Mouse (Mus musculus) small intestine, adult 2 months (tissue): ENCODE measurements around the gene Ptpn14. TPM values are rescaled to one million over a fixed set of nuclear protein-coding genes. Genes with fewer than 3 reads are reported as not detected.

ENCODE experiments used
- H3K27ac ChIP-seq: fragments of 200-500 bp; 2 replicates; pipeline ENCODE4 v1.5.1; 2012; ENCODE audit warnings: low read depth, low read length, control low read depth, inconsistent platforms; ENCODE audit not compliant: insufficient read depth
- H3K27me3 ChIP-seq: fragments of 200-500 bp; 2 replicates; pipeline ENCODE4 v1.6.1; 2012; ENCODE audit warnings: mild to moderate bottlenecking, moderate library complexity, low read length, inconsistent platforms; ENCODE audit not compliant: control insufficient read depth, insufficient read depth
- H3K36me3 ChIP-seq: fragments of 200-500 bp; 2 replicates; pipeline ENCODE4 v1.6.1; 2012; ENCODE audit warnings: mild to moderate bottlenecking, low read length, control low read depth, inconsistent platforms; ENCODE audit not compliant: control insufficient read depth, insufficient read depth
- H3K4me1 ChIP-seq: fragments of 200-500 bp; 2 replicates; pipeline ENCODE4 v1.6.1; 2012; ENCODE audit warnings: low read length, inconsistent platforms, mixed read lengths; ENCODE audit not compliant: control insufficient read depth, insufficient read depth, insufficient read length
- H3K4me3 ChIP-seq: fragments of 200-500 bp; 2 replicates; pipeline ENCODE4 v1.5.1; 2012; ENCODE audit warnings: low read depth, mild to moderate bottlenecking, control low read depth, inconsistent platforms, low read length, moderate library complexity
- CTCF ChIP-seq: fragments of 200-500 bp; IDR thresholded peaks from 2 replicates; pipeline ENCODE4 v1.5.1; 2012; ENCODE audit warnings: low read depth, mild to moderate bottlenecking, control low read depth, inconsistent platforms, low read length, moderate library complexity, mixed read lengths; ENCODE audit not compliant: insufficient replicate concordance, insufficient read length; ENCODE audit errors: extremely low read depth
- POLR2A ChIP-seq: fragments of 200-500 bp; IDR thresholded peaks from 2 replicates; pipeline ENCODE4 v1.6.1; 2012; ENCODE audit warnings: low read depth, mild to moderate bottlenecking, control low read depth, inconsistent platforms, low read length, moderate library complexity
- WGBS: fragments of 180-500 bp; shearing (Covaris S2); methylation state at CpG from one replicate; pipeline ENCODE4 v1.1.7; 2018; 5-methylcytosine and 5-hydroxymethylcytosine counted together
- polyA plus RNA-seq: library from polyadenylated mRNA; depleted of rRNA; stranded (reverse); fragments of >200 nt; gene quantifications from 2 replicates; pipeline ENCODE4 v1.2.3, GENCODE M21; 2012

Ptpn14 gene
- polyA plus RNA-seq, 1 experiment = 2.5 TPM

DNA sequence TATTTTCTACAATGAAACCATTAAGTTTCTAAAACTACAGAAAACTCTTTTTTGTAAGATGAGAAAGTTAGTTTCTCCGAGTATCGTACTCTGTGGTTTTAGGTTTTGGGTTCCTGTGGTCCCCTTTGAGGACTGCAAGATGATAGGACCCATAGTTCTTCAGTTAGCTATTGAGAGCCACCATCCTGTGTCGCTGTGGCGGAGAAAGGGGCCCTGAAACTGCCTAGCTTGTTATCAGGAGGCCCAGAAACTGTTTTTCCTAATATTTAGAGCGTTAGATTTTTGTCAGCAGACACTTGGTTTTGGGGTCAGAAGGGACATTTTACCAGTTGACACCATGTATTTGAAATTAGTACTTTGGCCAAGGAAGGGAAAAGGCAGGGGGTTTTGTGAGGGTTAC lies 127.7 kb downstream of the Ptpn14 start:
- no peak overlapping the region for H3K27ac ChIP-seq
- no peaks in the 10 kb centered on the region for H3K36me3 ChIP-seq
- WGBS = 88% methylated on average over 5 of the region's 5 CpGs
- no peaks in the 10 kb centered on the region for H3K27me3 ChIP-seq
- no peaks in the 10 kb centered on the region for H3K4me1 ChIP-seq
- H3K4me3 ChIP-seq = no peak overlapping the region
- TF ChIP-seq POLR2A (no peak), CTCF (no peak)

- Histone ChIP-seq H3K4me1 (no peaks in the 10 kb centered on the region), H3K27me3 (no peaks in the 10 kb centered on the region), H3K27ac (no peak overlapping the region), H3K4me3 (no peak overlapping the region), H3K36me3 (no peaks in the 10 kb centered on the region)
- TF ChIP-seq POLR2A = no peak
- TF ChIP-seq CTCF = no peak
- WGBS = 93% methylated on average over 6 of the region's 6 CpGs
Observed at GRCm38 (mm10) chr1:189858377-189858776, 130.3 kb downstream of the Ptpn14 start.

GRCm38 (mm10) chr1:189860112-189860941 lies 132.3 kb downstream of the Ptpn14 start:
- no peak overlapping the region for H3K27ac ChIP-seq
- TF ChIP-seq CTCF (no peak), POLR2A (no peak)
- 77% methylated on average over 17 of the region's 17 CpGs for WGBS
- no peaks in the 10 kb centered on the region for H3K27me3 ChIP-seq
- no peak overlapping the region for H3K4me3 ChIP-seq
- no peaks in the 10 kb centered on the region for H3K36me3 ChIP-seq
- H3K4me1 ChIP-seq = no peaks in the 10 kb centered on the region

GRCm38 (mm10) chr1:189860942-189861315 lies 132.9 kb downstream of the Ptpn14 start:
- H3K27ac ChIP-seq = no peak overlapping the region
- H3K27me3 ChIP-seq = no peaks in the 10 kb centered on the region
- H3K4me1 ChIP-seq = no peaks in the 10 kb centered on the region
- no peaks in the 10 kb centered on the region for H3K36me3 ChIP-seq
- H3K4me3 ChIP-seq = no peak overlapping the region
- no peak for TF ChIP-seq POLR2A
- TF ChIP-seq CTCF = no peak
- 55% methylated on average over 12 of the region's 12 CpGs for WGBS

- 89% methylated on average over 3 of the region's 3 CpGs for WGBS
- no peak overlapping the region for H3K27ac ChIP-seq
Observed at GRCm38 (mm10) chr1:189863727-189864126, 135.7 kb downstream of the Ptpn14 start.

GRCm38 (mm10) chr1:189864301-189864700 lies 136.2 kb downstream of the Ptpn14 start:
- Histone ChIP-seq H3K27me3 (no peaks in the 10 kb centered on the region), H3K4me3 (no peak overlapping the region), H3K27ac (no peak overlapping the region), H3K36me3 (no peaks in the 10 kb centered on the region), H3K4me1 (peaks cover 12% of the 10 kb centered on the region)
- no peak for TF ChIP-seq CTCF
- TF ChIP-seq POLR2A = no peak
- WGBS = 59% methylated on average over 9 of the region's 9 CpGs

More at GRCm38 (mm10) chr1:189863727-189864126, 135.7 kb downstream of the Ptpn14 start:
- Histone ChIP-seq H3K36me3 (no peaks in the 10 kb centered on the region), H3K4me3 (no peak overlapping the region), H3K27me3 (no peaks in the 10 kb centered on the region), H3K4me1 (peaks cover 12% of the 10 kb centered on the region)
- TF ChIP-seq POLR2A = no peak
- no peak for TF ChIP-seq CTCF

- peaks cover 12% of the 10 kb centered on the region for H3K4me1 ChIP-seq
- H3K4me3 ChIP-seq = no peak overlapping the region
- no peak overlapping the region for H3K27ac ChIP-seq
- TF ChIP-seq POLR2A (no peak), CTCF (no peak)
- WGBS = 74% methylated on average over 15 of the region's 15 CpGs
- H3K27me3 ChIP-seq = no peaks in the 10 kb centered on the region
- no peaks in the 10 kb centered on the region for H3K36me3 ChIP-seq
Observed at GRCm38 (mm10) chr1:189864846-189865560, 136.9 kb downstream of the Ptpn14 start.
